Mouse (Mus musculus) CD8-positive naive resting alpha-beta T cell, adult 2 months (primary cell): ENCODE results near the gene Gm45623.

Experiments used
- DNase-seq, 2 experiments: peaks; one replicate each; pipeline ENCODE4 v3.0.0; 2022; ENCODE audit warnings: low read depth in 2 of 2, low spot score in 2 of 2

Gene Gm45623

GRCm38 (mm10) chr13:56753192-56753951 lies at the start of gene Gm45623:
Gene Gm45623 (minus strand): TSS chr13:56753827.
- no peak for DNase-seq

DNA sequence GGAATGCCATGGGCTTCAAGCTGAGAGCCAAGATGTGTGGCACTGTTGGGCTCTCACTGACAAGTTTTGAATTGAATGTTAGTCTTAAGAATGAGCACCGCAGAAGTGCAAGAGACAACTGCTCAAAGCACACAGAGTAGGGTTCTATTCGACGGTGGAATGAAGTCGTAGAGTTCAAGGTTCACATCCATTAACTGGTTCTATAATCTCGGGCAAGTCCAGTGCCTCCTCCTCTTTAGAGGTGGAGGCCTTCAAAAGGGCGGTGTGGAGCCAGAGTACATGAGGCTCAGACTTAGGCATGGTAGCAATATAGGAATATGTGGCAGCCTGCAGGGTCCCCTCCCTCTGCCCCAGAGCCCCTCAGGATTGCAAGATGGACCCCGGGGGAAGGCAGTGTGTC lies 43.8 kb upstream of the Gm45623 start:
- no peak for DNase-seq

- DNase-seq, result no peak
Measured at GRCm38 (mm10) chr13:56795501-56795900, 41.9 kb upstream of the Gm45623 start.

DNA sequence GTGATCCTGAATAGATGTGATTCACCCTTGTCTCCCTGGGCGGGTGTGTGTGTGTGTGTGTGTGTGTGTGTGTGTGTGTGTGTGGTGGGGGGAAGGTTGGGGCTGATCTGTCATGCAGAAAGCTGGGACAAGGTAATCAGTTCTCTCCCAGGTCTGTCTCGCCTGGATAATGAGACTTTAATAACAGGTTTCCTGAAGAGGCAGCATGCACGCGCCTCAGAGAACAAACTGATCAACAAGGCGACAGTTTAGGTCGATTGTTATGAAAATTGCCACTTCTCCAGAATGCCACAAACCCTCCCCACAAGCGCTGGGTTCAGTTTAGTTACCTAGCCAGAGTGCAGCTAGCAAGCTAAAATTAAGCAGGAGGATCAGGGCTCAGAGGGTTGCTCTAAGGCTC lies 40.8 kb upstream of the Gm45623 start:
- no peak for DNase-seq

- DNase-seq, result no peak
Measured at GRCm38 (mm10) chr13:56792844-56793243, 39.2 kb upstream of the Gm45623 start.

- no peak for DNase-seq
Measured at GRCm38 (mm10) chr13:56790683-56791082, 37.1 kb upstream of the Gm45623 start.

DNA sequence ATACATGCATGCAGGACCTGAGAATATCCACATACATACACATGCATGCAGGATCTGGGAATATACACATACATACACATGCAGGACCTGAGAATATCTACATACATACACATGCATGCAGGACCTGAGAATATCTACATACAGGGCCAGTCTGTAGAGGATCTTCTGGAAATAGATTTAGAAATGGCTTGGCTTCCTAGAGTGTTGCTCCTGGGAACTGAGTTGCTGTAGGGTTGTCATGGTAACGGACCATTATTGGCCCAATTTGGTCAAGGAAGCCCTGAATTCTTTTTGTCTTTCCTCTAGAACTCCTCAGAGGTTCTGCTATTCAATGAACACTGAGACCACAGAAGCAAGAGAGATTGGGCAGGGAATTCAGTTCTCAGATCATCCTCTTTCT lies 29.0 kb upstream of the Gm45623 start:
- DNase-seq, result no peak

DNA sequence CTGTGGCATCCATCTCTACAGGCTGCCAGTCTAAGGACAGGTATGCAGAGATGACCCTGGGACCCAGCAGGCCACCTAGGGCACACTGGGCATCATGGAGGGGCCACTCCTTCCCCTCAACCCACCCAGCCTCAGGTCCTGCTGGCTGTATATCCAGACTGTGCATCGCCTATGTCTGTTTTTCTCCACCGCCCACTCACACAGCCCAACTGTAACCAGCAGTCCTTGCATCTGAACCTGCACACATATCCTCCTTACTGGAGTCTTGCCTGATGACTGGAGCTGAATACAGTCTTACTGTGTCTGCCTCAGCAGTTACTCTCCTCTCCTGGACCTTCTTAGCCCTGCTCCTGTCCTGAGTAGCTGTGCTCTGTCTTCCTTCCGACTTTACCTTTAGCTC lies 28.1 kb upstream of the Gm45623 start:
- no peak for DNase-seq

GRCm38 (mm10) chr13:56780746-56781469 lies 27.3 kb upstream of the Gm45623 start:
- DNase-seq, result no peak

DNA sequence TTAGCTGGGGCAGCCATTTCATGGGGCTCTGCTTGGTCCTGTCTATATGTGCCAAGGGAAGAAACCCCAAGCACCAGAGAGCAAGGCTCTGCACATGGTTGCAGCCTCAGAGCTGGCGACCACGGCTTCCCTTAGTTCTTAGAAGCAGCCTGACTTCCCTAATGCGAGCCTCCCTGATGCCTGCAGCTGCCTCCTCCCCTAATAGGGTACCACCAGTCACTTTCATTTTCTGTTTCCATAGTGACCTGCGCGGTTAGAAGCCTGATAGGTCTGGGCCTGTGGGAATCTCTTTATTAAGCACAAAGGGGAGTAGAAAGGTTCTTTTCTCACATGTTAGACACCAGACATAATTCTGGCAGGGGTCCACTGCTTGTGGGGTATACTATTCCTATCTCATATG lies 20.7 kb upstream of the Gm45623 start:
- no peak for DNase-seq

DNA sequence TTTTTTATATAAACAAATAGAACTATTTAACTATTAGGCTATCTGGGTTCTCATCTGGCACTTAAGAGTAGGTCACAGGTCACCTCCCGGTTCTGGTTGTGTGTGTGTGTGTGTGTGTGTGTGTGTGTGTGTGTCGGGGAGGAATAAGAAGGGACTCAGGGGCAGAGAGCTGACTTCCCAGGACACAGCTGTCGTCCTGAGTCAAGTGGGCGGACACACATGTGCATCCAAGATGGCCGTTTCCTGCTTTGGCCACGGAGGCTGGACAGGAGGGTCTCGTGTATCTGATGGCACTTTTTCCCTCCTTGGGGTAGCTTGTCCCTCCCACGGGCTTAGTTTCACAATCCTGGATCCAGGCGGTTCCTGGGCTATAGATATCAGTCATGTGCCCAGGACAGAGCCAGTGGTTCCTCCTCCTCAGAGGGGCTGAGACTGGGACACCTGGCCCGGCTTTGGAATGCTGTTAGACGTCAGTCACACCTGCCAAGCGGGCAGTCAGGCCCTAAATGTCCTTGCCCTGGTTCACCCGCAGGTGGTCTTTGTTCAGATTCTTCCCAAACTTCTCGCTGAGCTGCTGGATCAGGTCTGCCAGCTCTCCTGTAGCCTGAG lies 19.7 kb upstream of the Gm45623 start:
- no peak for DNase-seq

DNA sequence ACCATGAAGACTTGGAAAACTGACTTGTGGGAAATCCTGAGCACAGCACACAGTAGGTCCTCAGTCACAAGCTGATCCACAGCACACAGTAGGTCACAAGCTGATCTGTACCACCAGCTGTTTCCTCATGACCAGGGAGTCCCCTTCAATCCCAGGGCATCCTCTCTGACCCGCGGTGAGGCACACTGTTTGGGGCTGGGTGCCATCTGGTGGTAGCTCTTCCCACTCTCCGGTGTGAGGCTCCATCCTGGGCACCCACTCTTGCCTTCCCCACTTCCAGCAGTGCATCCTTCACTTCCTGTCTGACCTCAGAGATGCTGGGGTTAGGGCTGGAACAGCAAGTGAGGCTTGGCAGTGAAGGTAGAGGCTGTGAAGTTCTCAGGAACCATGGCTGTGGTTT lies 19.0 kb upstream of the Gm45623 start:
- DNase-seq, result no peak

DNA sequence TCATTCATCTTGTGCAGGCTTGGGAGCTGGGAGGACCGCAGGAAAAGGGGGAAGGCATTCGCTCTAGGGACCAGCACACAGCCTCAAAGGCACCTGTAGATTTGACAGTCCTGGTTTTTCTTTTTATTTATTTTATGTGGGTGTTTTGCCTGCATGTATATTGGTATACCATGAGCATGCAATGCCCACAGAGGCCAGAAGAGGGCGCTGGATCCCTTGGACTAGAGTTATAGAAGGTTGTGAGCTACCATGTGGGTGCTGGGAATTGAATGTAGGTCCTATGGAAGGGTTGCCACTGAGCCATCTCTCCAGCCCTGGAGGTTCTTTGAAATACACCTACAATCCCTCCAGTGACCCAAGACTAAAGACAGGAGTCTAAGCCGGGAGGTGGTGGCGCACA lies 17.2 kb upstream of the Gm45623 start:
- no peak for DNase-seq

GRCm38 (mm10) chr13:56770136-56770578 lies 16.5 kb upstream of the Gm45623 start:
- DNase-seq, result no peak

DNA sequence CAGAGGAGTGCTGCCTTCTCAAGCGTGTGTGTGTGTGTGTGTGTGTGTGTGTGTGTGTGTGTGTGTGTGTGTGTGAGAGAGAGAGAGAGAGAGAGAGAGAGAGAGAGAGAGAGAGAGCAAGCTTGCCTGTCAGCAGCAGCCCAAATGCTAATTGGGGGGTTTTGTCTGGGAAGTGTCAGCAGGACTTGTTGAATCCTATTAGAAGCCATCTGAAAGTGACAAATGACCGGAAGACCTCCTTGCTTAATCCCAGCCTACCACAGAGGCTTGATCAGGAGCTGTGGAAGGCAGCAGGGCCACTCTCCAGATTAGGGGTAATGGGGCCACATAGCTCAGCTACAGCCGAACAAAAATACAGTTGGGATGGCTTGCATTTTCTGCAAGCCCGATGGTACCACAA lies 15.8 kb upstream of the Gm45623 start:
- no peak for DNase-seq

GRCm38 (mm10) chr13:56766211-56766610 lies 12.6 kb upstream of the Gm45623 start:
- no peak for DNase-seq

GRCm38 (mm10) chr13:56765284-56766032 lies 11.8 kb upstream of the Gm45623 start:
- no peak for DNase-seq

DNA sequence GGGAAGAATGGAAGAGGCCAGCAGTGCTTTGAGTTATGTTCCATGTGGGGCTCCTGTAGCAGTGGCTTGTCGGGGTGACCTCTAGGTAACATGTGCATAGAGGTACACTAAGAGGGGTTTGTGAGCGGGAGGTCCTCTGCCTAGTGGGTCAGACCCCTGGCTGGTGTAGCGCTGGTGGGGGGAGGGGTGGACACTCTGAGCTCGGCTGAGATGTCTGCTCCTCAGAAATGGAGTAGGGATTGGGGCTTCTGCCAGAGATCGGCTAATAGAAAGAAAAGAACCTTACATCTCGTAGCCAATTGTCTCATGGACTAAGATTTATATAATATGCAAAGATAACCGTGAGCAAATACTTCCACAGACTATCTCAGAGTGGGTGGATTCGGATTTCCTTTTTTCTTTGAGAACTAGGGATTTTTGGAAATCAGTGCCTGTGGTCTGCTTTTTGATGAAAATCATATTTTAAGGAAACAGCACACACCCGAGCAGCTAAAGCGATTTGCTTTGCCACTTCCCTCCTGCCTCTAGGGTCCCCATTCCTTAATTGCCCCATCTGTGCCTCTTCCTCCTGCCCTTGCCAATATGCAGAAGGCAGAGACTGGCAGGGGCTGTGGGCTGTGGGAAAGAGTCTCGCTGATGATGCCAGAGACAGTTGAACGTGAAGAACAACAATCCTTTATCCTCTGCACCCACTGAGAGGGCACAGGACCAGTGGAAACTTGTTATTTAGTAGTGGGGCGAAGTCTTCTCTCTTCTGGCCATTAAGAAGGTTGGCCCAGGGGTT lies 9.0 kb upstream of the Gm45623 start:
- no peak for DNase-seq

- DNase-seq, result peak; percentile 76 to 78
Measured at GRCm38 (mm10) chr13:56758492-56758891, 4.9 kb upstream of the Gm45623 start.

- no peak for DNase-seq
Measured at GRCm38 (mm10) chr13:56757201-56757600, 3.6 kb upstream of the Gm45623 start.

DNA sequence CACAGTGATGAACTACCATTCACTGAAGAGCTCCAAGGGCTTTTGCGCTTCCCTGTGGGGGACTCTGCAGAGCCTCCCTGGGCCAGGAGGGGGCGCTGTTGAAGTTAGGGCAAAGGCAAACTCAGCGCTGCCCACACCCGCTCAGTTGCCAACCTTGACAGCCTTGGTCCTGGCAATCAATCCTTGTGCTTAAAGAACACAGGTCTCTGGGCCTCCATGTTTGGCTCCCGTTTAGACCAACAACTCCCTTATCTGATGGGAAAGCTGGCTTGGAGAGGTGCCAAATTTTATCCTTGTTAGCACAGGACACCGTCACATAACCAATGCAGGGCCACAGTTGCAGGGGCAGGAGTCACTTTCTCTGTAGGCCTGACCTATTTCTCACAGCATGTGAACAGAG lies 2.2 kb upstream of the Gm45623 start:
- peak in 1 of 2 experiments; percentile 46 for DNase-seq
